Mouse (Mus musculus) intestine, postnatal 0 days (tissue): ENCODE measurements around the gene Nr3c2. TPM values are rescaled to one million over a fixed set of nuclear protein-coding genes. Genes with fewer than 3 reads are reported as not detected.

ENCODE experiments used
- ATAC-seq: fragments of 200-750 bp; cut with Nextera tagmentation; 2 replicates; pipeline ENCODE4 v1.8.0; 2017; ENCODE audit warnings: mild to moderate bottlenecking, moderate TSS enrichment, moderate library complexity
- H3K27ac ChIP-seq: fragments of 300-500 bp; sonication (generic); 2 replicates; pipeline ENCODE4 v1.5.1; 2014; ENCODE audit warnings: mild to moderate bottlenecking, low read depth, low read length, moderate library complexity
- H3K27me3 ChIP-seq: fragments of 300-500 bp; sonication (generic); replicated peaks from 2 replicates; pipeline ENCODE4 v1.6.1; 2014; ENCODE audit warnings: low read length, mixed read lengths; ENCODE audit not compliant: control insufficient read depth, insufficient read depth
- H3K36me3 ChIP-seq: fragments of 300-500 bp; sonication (generic); 2 replicates; pipeline ENCODE4 v1.6.1; 2014; ENCODE audit warnings: mild to moderate bottlenecking, moderate library complexity; ENCODE audit not compliant: control insufficient read depth, insufficient read depth
- H3K4me1 ChIP-seq: fragments of 300-500 bp; sonication (generic); replicated peaks from 2 replicates; pipeline ENCODE4 v1.6.1; 2014; ENCODE audit warnings: antibody characterized with exemption, low read length, mixed read lengths; ENCODE audit not compliant: control insufficient read depth, insufficient read depth
- H3K4me2 ChIP-seq: fragments of 300-500 bp; sonication (generic); replicated peaks from 2 replicates; pipeline ENCODE4 v1.6.1; 2014; ENCODE audit warnings: low read depth, mild to moderate bottlenecking, moderate library complexity
- H3K4me3 ChIP-seq: fragments of 300-500 bp; sonication (generic); 2 replicates; pipeline ENCODE4 v1.5.1; 2014; ENCODE audit warnings: low read depth, low read length
- H3K9ac ChIP-seq: fragments of 300-500 bp; sonication (generic); 2 replicates; pipeline ENCODE4 v1.6.1; 2014; ENCODE audit warnings: mild to moderate bottlenecking, low read depth, low read length
- H3K9me3 ChIP-seq: fragments of 300-500 bp; sonication (generic); 2 replicates; pipeline ENCODE4 v1.6.1; 2016; ENCODE audit warnings: mixed run types; ENCODE audit not compliant: control insufficient read depth
- CTCF ChIP-seq: sonication (generic); IDR thresholded peaks from 2 replicates; pipeline ENCODE4 v1.5.1; 2016; ENCODE audit warnings: low read depth, mild to moderate bottlenecking, control low read depth, antibody characterized with exemption, moderate library complexity
- WGBS: fragments of 180-500 bp; shearing (Covaris S2); extraction: QIAGEN DNeasy Blood & Tissue Kit; methylation state at CpG from one replicate; pipeline ENCODE4 v1.1.7; 2014; 5-methylcytosine and 5-hydroxymethylcytosine counted together
- polyA plus RNA-seq: library from polyadenylated mRNA; unstranded; fragments of >200 nt; fragmentation: Nextera tagmentation; extraction: Ambion mirVana; gene quantifications from 2 replicates; pipeline ENCODE4 v1.2.1, GENCODE M21; 2015

The Nr3c2 gene
- polyA plus RNA-seq, 1 experiment from 2014 or later, result 7.4 TPM

DNA sequence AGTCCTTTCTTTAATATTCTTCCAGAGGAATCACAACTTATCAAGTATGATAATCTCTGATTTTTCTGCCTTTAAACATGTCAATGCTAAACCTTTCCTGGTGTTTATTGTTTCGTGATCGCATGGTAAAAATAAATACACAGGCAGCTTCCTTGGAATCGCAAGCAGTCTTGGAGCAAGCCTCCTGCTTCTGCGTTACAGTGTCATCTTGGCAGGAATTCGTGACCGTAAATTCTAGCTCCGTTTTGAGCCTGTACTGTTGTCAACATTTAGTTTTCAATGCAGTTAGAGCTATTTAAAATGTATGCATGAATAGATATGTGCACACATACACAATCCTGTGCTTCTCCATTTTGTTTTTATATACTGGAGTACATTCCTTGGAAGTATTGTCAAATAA, 226.5 kb downstream of the Nr3c2 start:
- no peak for TF ChIP-seq CTCF
- 86% methylated on average over 7 of the region's 7 CpGs for WGBS
- Histone ChIP-seq H3K27me3 (no peaks in the 10 kb centered on the region), H3K9me3 (no peaks in the 10 kb centered on the region), H3K4me1 (no peaks in the 10 kb centered on the region), H3K4me3 (no peak overlapping the region), H3K36me3 (no peaks in the 10 kb centered on the region), H3K9ac (no peak overlapping the region), H3K4me2 (no peak overlapping the region), H3K27ac (no peak overlapping the region)
- no peak for ATAC-seq

DNA sequence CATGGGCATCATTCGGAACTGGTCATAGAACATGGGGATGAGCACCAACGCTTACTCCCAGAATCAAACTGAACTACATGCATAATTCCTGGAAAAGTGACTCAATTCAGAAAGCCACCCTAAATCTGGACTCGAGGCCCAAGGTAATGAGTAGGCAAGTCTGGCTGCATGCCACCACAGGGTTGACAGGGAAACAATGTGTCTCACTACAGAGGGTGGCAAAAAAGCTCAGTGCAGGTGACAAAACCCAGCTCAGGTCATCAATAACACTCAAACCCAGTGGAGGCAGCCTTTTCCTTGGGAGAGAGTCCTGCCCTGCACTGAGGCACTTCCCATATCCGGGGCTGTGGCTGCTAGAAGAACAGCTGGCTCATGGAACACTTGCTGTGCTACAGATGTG, 228.8 kb downstream of the Nr3c2 start:
- ATAC-seq, result no peak
- Histone ChIP-seq H3K9me3 (no peaks in the 10 kb centered on the region), H3K4me3 (no peak overlapping the region), H3K4me2 (no peak overlapping the region), H3K4me1 (no peaks in the 10 kb centered on the region), H3K27me3 (no peaks in the 10 kb centered on the region), H3K27ac (no peak overlapping the region), H3K9ac (no peak overlapping the region), H3K36me3 (no peaks in the 10 kb centered on the region)
- WGBS, result 85% methylated on average over 4 of the region's 4 CpGs
- TF ChIP-seq CTCF, result no peak

DNA sequence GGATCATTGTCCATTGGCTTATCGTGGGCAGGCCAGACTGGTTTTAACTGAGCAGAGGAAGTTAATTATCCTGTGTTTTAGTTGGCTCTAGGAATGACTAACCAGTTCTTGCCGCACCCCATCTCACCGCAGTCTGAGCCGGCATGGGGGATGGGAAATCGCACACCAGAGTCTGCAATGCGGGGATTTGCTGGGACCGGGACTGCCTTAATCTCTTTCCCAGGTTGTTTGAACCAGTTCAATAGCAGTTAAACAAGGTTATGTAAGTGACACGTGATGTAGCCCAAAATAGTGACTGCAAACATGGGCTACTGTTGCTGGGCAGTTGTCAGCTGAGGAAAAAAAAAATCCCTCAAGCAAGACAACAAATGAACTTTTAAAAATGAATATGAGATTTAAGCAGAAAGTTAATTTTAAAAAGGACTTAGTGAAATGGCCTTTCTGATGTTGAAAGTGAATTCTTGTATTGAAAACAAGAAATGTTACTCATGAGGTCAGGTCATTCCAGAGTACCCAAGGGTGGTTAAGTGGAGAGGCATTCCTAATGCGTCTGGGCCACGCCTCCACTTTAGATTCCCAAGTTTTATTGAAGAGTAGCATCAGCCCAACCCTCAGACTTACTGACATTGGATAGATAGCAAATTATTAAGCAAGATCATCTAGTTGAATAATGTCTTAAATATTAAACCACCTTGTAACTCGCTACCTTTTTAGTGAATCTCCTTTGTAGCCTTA, 233.8 kb downstream of the Nr3c2 start:
- 25% methylated on average over 11 of the region's 11 CpGs for WGBS
- ATAC-seq, result peak; percentile 76
- Histone ChIP-seq H3K36me3 (no peaks in the 10 kb centered on the region), H3K27ac (no peak overlapping the region), H3K4me3 (no peak overlapping the region), H3K9me3 (0 out of 2 replicates have a peak, but pooled peaks cover 6% of the 10 kb centered on the region), H3K27me3 (no peaks in the 10 kb centered on the region), H3K9ac (no peak overlapping the region), H3K4me2 (peak overlapping the region; percentile 35), H3K4me1 (no peaks in the 10 kb centered on the region; the same call in 1 of the 2 replicates)
- TF ChIP-seq CTCF, result no peak

DNA sequence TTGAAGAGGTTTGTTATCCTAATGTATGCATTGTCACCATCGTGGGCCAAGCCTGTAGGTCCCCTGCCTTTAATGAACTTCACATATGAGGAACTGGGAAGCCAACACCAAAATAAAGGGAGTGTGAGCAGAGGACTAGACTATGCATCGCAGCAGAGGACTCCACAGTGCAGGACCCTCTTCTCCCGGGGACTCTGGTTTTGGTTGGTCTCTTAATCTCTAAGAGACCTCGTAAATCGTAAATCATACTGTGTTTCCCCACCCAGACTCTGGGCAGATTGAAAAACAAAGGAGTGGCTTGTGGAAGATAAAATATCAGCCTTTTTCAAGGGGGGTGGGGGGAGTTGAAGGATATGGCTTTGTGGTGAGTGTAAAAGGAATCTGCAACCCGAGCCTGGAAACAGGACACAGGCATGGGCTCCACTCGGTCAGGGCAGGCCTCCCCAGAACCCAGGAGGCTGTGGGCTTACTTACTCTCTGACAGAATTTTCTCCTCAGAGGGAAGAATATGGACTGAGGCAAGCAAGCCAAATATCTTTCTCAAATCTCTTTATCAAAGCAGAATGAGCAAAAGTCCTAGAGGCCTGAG, 234.6 kb downstream of the Nr3c2 start:
- 21% methylated on average over 7 of the region's 7 CpGs for WGBS

DNA sequence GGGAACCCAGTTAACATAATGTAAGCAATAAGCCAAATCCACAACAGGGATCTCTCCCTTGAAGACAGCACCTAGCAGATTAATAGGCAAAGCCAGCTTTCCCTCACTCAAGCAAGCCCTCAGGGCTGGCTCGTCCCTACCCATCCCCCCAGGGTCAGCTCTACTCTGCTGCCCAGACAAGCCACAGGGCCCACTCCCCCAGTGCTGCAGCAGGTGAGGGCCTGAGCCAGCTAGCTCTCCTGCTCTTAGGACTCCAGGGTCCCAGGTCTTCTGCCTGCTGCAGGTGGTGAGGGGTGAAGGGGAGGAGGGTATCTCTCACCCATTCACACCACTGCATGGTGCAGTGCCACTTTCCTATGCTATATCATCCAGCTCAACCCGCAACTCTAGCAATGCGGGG, 246.0 kb downstream of the Nr3c2 start:
- no peak for TF ChIP-seq CTCF
- Histone ChIP-seq H3K27me3 (no peaks in the 10 kb centered on the region), H3K36me3 (no peaks in the 10 kb centered on the region), H3K9ac (no peak overlapping the region), H3K4me3 (no peak overlapping the region), H3K4me2 (no peak overlapping the region), H3K27ac (no peak overlapping the region), H3K4me1 (no peaks in the 10 kb centered on the region), H3K9me3 (no peaks in the 10 kb centered on the region)
- WGBS, result 78% methylated on average over 3 of the region's 3 CpGs
- no peak for ATAC-seq

More for the DNA sequence above, 234.6 kb downstream of the Nr3c2 start:
- no peaks in the 10 kb centered on the region; the same call in 1 of the 2 replicates for H3K4me1 ChIP-seq
- no peak overlapping the region for H3K4me3 ChIP-seq
- no peak for ATAC-seq
- no peaks in the 10 kb centered on the region for H3K36me3 ChIP-seq
- no peak for TF ChIP-seq CTCF
- 0 out of 2 replicates have a peak, but pooled peaks cover 6% of the 10 kb centered on the region for H3K9me3 ChIP-seq
- no peaks in the 10 kb centered on the region for H3K27me3 ChIP-seq
- no peak overlapping the region for H3K4me2 ChIP-seq
- H3K9ac ChIP-seq, result no peak overlapping the region
- H3K27ac ChIP-seq, result no peak overlapping the region

DNA sequence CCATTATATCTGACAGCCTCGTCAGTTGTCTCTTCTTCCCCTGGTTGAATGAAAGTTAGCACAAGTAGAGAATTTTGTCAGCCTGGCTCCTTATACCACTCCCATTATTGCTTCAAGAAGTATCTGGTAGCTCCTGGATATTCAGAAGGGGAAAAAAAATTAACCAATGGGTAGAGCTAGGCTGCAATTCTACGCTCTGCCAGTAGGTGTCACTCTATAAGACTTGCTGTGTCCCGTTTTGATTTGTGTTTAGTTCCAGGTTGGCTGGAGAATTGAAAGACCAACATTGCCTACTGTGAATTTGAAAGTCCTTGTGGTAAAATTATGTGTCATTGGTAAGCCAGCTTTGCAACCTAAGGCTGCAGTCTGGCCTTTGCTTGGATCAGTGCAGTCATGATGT, 255.3 kb downstream of the Nr3c2 start:
- no peaks in the 10 kb centered on the region for H3K27me3 ChIP-seq
- no peak overlapping the region for H3K4me2 ChIP-seq
- no peak for ATAC-seq
- H3K4me3 ChIP-seq, result no peak overlapping the region
- H3K9me3 ChIP-seq, result no peaks in the 10 kb centered on the region
- H3K9ac ChIP-seq, result no peak overlapping the region
- H3K4me1 ChIP-seq, result no peaks in the 10 kb centered on the region
- H3K36me3 ChIP-seq, result no peaks in the 10 kb centered on the region
- 49% methylated on average over 3 of the region's 3 CpGs for WGBS
- no peak overlapping the region for H3K27ac ChIP-seq
- peak; percentile 75 for TF ChIP-seq CTCF
